Mouse (Mus musculus) hindlimb bud, embryonic 11.5 days (tissue): Measurements from ENCODE around the gene B3gnt2.

Experiments
- DNase-seq: peaks from one replicate; pipeline ENCODE4 v3.0.0-alpha.2; 2012; ENCODE audit warnings: low read depth, low spot score; ENCODE audit errors: extremely low spot score

The B3gnt2 gene

DNA sequence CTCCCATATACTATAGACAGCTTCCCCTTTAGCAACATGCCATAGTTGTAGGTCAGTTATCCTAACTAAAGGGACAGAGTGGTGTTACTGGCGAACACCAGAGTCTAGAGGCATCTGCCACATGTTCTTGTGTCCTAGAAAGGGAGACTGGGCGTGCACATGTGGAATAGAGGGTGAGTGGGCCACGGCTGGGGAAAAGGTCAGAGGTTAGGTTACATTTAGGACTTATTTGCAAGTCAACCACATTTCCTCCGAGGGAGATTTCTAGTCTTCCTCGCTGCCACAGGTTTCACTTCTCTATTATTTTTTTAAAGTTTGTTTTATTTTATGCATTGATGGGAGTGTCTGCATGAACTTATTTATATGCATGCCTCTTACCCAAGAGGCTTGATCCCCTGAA, 42.4 kb downstream of the B3gnt2 start:
- DNase-seq, result no peak

DNA sequence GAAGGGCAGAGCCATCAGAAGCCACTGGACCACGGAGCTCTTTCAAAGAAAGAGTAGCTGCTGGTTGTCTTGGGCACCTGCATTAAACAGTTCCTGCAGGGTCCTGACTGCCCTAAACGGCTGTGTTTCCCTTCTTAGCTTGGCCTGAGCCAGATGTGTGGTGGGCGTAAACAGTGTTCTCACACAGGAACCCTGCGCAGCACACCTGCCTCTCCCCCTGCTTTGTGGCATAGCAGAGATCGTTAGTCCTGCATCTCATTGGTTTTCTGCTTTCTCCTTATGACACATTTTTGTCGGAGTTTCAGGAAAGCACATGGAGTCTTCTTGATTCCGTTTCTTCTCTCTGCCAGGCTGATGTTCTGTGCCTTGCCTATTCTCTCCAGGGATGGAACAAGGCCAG, 44.9 kb downstream of the B3gnt2 start:
- DNase-seq, result no peak

DNA sequence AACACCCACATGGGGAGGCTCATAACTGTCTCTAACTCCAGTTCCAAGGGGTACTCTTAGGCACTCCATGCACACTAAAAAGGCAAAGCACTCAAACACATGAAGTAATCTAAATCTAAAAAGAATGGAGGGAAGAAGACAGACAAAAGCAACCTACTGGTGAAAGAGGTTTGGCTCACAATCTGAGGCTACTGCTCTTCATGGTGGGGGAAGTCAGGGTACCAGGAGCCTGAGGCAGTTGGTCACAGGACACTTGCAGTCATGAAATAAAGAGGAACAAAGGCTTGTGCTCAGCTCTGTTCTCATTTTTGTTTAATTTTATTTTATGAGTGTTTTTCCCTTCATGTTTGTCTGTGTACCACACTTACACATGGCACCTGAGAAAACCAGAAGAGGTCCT, 45.6 kb downstream of the B3gnt2 start:
- no peak for DNase-seq

DNA sequence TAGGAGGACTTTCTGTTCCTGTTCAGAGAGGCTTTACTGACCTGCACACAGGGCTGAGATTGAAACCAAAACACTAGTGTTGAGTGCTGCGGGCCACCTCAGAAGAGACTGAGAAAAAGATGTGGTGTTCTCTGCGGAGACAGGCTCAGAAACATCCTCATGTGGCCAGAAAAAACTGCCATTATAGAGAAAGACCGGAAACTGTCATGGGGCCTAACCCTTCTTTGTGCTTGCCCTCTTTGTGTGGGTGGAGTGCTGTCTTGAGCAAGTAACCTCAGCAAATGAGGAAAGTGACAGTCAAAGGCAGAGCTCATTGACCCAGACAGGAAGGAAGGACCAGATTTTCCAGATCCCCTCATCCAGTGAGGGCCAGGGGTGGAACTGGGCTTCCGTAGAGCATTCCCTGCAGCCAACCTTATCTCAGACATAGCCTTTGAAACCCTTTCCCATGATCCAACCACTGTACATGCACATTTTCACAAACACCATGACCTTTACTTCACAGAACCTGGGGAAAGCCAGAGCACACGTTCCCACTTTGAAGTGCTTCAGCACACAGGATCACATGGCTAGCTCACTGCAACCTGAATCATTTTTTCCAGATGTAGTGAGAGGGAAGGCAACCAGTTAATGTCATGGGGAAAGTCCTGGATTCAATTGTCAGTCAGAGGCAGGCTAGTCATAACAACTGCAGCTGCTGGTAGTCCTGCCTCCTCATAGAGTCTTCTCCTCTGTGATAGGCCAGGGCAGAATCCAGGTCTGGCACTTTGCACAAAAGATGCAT, 46.6 kb downstream of the B3gnt2 start:
- DNase-seq, result no peak

DNA sequence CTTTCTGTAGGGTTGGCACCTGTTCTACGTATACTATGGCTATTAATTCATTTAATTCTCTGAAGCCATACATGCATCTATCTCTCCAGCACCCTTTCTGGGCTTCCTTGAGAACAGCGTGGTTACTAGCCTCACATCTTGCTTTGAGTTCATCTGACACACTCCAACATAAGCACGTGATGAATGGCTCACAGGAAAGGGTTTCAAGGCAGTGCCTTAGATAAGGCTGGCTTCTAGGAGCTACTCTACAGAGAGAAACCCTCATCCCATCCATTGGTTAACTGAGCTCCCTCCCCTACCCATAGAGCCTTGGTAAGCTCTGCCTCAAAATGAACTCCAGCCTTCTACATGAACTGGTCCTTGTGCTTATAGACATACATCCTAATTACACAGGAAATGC, 47.3 kb downstream of the B3gnt2 start:
- no peak for DNase-seq

DNA sequence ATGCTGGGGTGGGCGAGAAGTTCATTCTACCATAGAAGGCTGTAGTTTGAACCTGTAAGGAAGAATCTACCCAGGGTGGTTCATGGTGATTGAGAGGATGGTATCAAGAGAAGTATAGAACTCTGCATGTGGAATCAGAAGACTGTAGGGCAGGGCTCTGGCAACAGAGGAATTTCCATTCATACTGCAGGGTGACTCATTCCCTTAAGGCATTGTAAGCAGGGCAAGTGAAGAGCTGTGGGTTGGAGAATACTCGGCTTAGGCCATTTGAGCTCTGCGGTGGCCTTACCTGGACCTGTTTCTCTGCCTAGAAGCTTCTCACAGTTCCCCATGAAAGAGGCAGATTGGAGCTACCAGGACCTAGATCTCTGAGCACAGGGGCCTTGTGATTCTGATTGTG, 49.3 kb downstream of the B3gnt2 start:
- DNase-seq, result no peak

DNA sequence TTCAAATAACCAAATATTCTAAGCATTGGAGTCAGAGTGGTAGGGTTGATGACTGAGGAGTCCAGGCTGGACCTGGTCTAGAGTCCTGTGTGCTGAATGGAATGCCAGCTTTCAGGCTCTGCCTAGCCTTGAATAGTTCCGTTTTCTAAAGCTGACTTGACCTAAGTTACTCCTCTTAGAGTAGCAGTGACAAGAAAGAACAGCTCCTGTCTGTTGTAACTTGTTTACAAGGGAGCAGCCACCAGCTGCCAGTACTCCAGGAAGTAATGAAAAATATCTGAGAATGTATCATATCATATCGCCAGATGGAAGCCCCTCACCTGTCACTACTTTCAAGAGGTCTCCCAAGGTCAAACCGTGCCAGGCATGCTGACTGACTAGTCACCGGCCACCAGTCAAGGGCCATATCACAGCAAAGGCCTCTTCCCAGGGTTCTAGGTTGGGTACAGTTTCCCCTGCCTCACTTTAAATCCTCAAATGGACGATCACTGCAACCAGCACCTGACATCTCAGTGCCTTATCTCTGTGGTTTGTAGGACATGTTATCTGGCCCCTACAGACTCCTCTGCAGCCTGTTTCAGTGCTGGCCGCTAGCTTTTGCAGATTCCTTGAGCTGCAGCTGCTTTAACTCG, 51.2 kb downstream of the B3gnt2 start:
- no peak for DNase-seq

DNA sequence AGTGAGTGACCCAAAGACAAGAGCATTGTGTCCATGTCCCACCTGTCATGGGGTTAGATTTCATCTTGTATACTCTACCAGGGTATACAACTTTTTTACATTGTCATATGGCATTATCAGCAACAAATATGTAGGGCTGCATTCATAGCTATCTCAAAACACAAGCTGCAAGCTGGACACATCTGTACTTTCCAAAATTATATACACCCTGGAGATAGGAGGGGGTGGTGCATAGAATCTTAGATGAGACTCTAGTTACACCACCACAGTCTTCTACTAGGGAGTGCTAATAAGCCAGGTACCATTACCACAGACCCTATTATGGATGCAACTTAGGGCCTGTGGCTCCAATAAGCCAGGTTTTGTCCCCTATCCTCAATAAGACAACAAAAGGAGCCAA, 52.7 kb downstream of the B3gnt2 start:
- DNase-seq, result no peak

DNA sequence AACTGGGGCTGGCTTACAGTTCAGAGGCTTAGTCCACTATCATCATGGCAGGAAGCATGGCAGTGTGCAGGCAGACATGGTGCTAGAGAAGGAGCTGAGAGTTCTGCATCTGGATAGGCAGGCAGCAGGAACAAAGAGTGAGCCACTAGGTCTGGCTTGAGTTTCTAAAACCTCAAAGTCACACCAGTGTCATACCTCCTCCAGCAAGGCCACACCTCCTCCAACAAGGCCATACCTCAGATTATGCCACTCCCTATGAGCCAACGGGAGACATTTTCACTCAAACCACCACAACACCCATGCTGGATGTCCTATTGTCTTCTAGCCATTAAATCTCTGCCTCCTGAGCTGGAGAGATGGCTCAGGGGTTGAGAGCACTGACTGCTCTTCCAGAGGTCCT, 55.6 kb downstream of the B3gnt2 start:
- no peak for DNase-seq

DNA sequence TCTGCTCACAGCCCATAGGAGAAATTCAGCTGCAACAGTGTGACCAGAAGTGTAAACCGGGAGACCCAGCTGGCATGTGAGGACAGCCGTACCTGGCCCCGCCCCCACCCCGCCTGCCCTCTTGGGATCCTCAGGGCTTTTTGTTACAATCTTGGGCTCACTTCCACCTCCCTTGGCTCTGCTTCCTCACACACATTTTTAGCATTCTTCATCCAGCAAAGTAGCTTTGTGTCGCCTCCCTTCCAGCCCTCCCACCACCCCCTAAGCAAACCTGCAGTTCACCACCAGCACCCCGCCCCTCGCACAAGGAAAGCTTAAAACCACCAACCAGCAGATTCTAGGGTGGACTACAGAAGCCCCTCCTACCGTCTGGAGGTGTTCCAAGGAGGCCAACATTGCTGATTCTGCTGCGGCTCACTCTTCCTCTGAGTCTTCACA, 60.8 kb downstream of the B3gnt2 start:
- no peak for DNase-seq

DNA sequence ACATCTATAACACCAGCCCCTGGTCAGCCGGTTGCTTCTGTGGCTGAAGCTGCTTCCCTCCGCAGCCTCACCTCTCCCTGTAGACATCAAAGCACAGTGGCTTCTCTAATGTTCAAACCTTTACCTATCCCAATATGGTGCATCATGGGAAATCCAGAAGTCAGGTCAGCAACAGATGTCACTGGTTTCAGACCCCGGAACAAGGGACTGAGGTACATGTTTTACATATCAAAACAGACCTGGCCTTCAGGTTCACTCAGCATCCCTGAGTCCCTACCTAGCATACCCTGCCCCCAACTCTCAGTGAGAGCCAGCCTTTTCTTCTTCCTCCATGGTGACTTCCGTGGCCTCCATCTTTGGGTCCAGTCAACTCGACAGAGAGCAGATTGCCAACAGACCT, 61.8 kb downstream of the B3gnt2 start:
- no peak for DNase-seq

DNA sequence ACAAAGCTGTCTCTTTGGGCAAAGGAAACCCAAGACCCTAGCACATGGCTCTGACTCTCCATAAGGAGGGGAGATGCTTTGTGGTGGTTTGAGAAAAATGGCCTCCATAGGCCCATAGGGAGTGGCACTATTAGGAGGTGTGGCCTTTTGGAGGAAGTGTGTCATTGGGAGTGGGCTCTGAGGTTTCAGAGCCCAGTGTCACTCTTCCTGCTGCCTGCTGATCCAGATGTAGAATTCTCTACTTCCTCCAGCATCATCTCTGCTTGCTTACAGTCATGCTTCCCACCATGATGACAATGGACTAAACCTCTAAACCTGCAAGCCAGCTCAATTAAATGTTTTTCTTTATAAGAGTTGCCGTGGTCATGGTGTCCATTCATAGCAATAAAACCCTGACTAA, 66.0 kb downstream of the B3gnt2 start:
- no peak for DNase-seq

DNA sequence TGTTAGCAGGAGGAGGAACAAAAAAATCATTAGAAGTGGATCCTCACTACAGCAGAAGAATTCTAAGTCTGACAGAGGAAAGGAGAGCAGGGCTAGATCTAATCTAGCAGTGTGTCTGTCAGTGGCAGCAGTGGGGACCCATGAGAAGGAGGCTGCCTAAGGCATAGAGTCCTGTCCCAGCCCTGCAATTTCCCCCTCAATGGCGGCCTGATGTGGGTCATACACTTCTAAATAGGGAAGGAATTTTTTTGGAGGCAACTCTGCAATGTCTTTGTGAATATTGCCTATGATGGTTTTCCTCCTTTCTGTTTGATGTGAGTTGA, 66.9 kb downstream of the B3gnt2 start:
- no peak for DNase-seq

DNA sequence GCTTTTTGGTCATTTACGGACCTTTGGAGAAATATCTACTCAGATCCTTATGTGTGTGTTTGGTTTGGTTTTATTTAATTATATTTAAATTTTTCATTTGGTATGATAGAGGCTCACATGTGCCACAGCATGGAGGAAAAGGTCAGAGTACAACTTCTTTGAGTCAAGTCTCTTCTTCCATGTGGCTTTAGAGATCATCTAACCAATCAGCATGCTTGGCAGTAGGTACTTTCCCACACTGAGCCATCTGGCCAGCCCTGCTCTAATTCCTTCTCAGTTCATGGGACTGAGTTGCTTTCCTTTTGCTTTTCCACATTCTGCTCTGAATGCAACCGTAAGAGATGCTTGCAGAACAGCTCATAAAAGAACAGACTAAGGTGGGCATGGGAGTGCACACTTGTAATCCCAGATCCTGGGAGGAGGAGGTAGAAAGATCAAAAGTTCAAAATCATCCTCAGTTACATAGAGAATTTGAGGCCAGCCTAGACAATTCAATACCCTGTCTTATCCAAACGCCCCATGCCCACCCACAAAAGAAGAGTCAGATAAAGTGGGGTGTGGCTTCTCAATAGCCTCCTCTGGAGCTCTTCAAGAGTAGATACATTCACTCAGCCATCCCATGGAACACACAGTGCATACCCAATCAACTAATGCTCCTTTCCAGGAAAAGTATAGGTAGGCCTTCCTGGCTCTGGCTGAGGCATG, 67.4 kb downstream of the B3gnt2 start:
- DNase-seq, result no peak

DNA sequence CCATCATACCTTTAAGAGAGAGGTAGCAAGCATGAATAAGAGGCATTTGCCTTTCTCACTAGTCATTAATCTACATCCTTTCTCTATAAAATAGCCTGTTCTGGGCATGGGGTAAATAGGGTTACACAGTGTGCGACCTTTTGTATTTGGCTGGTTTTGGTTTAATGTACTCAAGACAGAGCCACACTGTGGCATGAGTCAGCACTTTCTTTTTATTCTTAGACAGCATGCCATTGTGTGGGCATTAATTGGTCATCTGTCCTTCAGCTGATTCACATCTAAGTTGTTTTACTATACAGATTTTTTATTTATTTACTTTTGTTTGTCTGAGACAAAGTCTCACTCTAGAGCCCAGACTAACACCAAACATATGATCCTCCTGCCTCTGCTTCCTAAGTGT, 68.6 kb downstream of the B3gnt2 start:
- DNase-seq, result no peak

DNA sequence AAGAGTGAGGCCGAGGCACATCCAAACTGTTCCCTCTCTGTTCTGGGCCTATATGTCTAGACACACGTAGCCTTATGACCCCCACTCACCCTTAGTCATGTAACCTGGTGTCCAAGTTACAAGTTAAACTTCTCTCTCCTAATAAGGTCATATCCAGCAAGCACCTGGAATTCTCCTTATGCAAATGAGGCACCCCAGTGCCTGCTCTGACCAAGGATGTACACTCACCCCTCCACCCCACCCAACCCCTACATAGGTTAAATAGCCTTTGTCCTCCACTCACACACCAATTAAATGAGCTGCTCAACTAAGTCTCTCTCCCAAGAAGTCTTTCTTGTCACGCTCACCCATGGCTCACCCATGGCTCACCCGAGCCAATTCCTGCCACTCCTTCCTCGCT, 69.0 kb downstream of the B3gnt2 start:
- DNase-seq, result no peak

DNA sequence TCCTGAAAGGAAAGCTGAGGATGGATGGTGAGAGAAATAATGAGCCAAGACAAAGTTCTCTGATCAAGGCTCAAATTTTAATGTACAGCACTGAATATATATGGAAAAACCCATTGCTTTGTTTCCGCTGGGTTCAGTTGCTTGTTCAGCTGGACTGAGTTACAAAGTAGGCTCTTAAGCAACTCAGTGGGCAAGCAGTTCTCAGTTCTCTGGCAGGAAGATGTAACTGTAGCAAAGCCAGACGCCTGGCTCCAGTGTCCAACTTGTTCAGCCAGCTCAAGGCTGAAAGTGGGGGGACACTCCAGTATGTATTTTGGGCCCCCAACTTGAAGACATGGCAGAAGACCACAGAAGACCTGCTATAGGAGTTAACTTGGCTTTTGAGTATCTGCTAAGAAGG, 72.9 kb downstream of the B3gnt2 start:
- DNase-seq, result no peak

DNA sequence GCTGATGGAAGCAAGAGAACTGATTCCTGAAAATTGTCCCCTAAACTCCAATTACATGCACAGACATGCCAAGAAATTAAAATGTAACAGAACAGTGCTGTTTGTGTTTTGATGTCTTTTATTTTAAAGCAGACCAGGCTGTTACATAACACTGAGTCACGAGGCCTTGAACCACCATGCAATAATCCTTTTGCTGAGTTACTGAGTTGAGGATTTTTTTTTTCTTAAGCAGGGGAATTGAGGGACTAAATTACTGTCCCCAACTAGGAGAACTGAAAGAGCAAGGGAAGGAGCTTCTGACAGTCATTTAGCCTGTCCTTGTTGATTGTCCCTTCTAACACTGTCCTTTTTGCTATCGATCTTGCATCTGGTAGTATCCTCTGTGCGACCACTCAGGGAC, 76.3 kb downstream of the B3gnt2 start:
- no peak for DNase-seq

DNA sequence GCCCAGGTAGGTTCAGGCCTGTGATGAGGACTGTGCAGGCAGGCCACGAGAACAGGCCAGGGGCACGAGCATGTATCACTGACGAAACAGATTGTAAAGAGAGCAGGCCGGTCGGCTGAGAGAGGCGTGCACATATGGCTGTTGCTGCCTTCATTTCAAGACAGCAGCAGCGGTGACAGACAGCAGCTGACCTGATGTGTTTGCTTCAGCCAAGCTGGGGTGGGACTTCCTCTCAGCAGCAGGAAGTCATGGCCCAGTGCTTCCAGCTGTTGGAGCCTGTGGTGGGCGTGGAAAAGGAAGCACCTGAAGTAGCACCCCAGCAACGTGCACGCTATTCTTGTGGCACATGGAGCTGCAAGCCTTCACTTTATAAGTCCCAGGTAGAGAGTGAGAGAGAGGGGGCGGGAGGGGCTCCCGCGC, 78.0 kb downstream of the B3gnt2 start:
- DNase-seq, result no peak

DNA sequence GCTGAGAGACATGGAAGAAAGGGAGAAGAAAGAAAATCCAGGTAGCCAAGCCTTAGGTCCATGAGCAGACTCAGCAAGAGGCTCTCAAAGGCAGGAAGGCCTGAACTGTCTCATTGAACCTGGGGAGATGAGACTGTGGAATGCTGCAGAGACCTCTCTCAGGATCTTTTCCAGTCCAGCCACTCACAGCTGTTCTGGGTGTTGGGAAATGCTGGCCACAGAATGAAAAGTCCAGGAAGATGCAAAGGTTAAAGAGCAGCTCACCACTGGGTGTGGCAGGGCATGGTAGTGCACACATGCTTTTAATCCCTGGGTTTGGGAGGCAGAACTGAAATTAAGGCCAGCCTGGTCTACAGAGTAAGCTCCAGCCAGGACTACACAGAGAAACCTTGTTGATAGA, 79.6 kb downstream of the B3gnt2 start:
- DNase-seq, result no peak

DNA sequence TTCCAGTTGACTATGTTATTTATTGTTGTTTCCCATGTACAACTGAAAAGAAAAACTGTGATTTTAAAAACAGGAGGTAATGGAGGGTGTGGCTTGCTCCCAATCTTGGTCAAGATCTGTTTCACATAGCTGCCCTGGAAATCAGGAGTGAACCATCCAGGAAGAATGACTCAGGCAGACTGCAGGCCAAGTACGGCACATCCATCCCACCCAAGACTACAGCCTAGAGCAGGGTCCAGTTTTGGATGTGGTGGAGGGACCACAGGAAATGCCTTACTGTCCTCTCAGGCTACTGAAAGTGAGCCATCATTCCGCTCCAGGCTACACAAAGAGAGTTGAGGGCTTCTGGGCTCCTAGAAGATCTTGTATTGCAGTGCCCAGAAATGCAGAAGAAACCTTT, 80.0 kb downstream of the B3gnt2 start:
- no peak for DNase-seq

DNA sequence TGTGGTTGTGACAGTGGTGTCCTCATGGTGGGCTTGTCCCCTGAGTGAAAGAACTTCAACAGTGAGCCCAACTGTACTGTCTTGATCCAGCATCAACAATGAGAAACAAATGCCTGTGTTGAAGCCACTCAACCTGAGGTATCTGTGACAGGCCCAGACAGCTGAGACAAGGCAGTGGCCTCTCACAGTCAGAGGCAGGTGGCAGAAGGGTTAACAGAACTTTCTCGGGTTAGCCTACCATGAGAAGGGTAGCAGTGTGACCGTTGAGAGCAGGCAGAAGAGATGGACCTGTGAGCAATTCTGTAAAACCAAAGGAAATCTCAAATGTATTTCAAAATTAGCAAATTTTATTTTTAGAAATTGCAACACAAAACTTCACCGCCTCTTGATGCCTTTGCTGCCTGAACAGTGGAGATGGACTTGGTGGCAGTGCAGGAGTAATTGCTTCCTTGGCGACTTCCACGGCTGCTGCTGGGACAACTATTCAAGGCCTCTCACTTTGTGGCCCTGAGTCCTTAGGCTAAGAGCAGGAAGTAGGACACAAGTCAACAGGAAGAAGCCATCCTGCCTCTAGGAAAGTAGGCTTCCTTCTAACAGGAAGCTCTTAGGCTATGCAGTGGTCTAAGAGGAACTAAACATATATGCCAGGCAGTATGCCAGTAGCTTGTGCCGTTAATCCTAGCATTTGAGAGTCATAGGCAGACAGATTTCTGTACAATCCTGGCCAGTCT, 80.8 kb downstream of the B3gnt2 start:
- DNase-seq, result no peak
